Mouse (Mus musculus) limb, embryonic 13.5 days (tissue): Measurements from ENCODE around the gene Olfr1393. TPM values are rescaled to one million over a fixed set of nuclear protein-coding genes. Genes with fewer than 3 reads are reported as not detected.

Source experiments
- ATAC-seq: fragments of 200-750 bp; cut with Nextera tagmentation; 2 replicates; pipeline ENCODE4 v1.8.0; 2017; ENCODE audit warnings: low read depth, moderate number of reproducible peaks, moderate TSS enrichment; ENCODE audit not compliant: low FRiP score
- H3K27ac ChIP-seq: fragments of 300-500 bp; sonication (generic); 2 replicates; pipeline ENCODE4 v1.5.1; 2015; ENCODE audit warnings: inconsistent platforms, mild to moderate bottlenecking, moderate library complexity
- H3K27me3 ChIP-seq: fragments of 300-500 bp; sonication (generic); 2 replicates; pipeline ENCODE4 v1.6.1; 2015; ENCODE audit warnings: mild to moderate bottlenecking, inconsistent platforms
- H3K36me3 ChIP-seq: fragments of 300-500 bp; sonication (generic); 2 replicates; pipeline ENCODE4 v1.6.1; 2015; ENCODE audit warnings: inconsistent platforms, mild to moderate bottlenecking, moderate library complexity
- H3K4me1 ChIP-seq: fragments of 300-500 bp; sonication (generic); 2 replicates; pipeline ENCODE4 v1.6.1; 2015; ENCODE audit warnings: inconsistent platforms
- H3K4me2 ChIP-seq: fragments of 300-500 bp; sonication (generic); replicated peaks from 2 replicates; pipeline ENCODE4 v1.6.1; 2015; ENCODE audit warnings: inconsistent platforms, mild to moderate bottlenecking, moderate library complexity
- H3K4me3 ChIP-seq: fragments of 300-500 bp; sonication (generic); 2 replicates; pipeline ENCODE4 v1.5.1; 2015; ENCODE audit warnings: moderate library complexity, mild to moderate bottlenecking, inconsistent platforms
- H3K9ac ChIP-seq: fragments of 300-500 bp; sonication (generic); 2 replicates; pipeline ENCODE4 v1.6.1; 2015; ENCODE audit warnings: mild to moderate bottlenecking, inconsistent platforms
- H3K9me3 ChIP-seq: fragments of 300-500 bp; sonication (generic); 2 replicates; pipeline ENCODE4 v1.6.1; 2016; ENCODE audit warnings: inconsistent platforms
- WGBS: fragments of 180-500 bp; shearing (Covaris S2); methylation state at CpG from one replicate; pipeline ENCODE4 v1.1.7; 2015; 5-methylcytosine and 5-hydroxymethylcytosine counted together
- polyA plus RNA-seq: library from polyadenylated mRNA; unstranded; fragments of >200 nt; fragmentation: Nextera tagmentation; extraction: Ambion mirVana; gene quantifications from 2 replicates; pipeline ENCODE4 v1.2.1, GENCODE M21; 2015

Olfr1393 gene
- polyA plus RNA-seq, 1 experiment from 2014 or later: not detected

GRCm38 (mm10) chr11:49259296-49259695, 18.8 kb upstream of the Olfr1393 start:
- no peaks in the 10 kb centered on the region for H3K27me3 ChIP-seq
- no peak overlapping the region for H3K9ac ChIP-seq
- H3K4me1 ChIP-seq: no peaks in the 10 kb centered on the region
- H3K4me2 ChIP-seq: no peak overlapping the region
- H3K9me3 ChIP-seq: no peaks in the 10 kb centered on the region
- H3K4me3 ChIP-seq: no peak overlapping the region
- no peak for ATAC-seq
- H3K27ac ChIP-seq: no peak overlapping the region
- 81% methylated on average over 2 of the region's 2 CpGs for WGBS
- H3K36me3 ChIP-seq: peaks cover 75% of the 10 kb centered on the region

DNA sequence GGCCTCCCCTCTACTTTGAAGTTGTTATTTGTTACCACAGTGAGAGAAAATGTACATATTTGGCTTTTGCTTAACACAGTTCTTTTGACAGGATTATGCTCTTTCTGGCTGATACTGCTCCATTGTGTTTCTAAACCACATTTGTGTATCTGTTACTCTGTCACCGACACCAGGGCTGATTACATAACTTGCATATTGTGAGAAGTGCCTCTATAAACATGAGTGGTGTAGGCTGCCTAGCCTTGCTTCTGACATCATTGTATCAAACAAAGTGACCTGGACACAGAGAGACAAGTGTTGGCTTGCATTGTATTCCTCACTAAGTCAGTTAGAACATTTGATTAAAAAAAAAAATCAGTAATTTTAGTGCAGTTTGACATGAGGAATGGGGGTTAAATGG, 18.3 kb upstream of the Olfr1393 start:
- Histone ChIP-seq H3K9ac (no peak overlapping the region), H3K4me1 (no peaks in the 10 kb centered on the region), H3K4me2 (no peak overlapping the region), H3K27me3 (no peaks in the 10 kb centered on the region), H3K27ac (no peak overlapping the region), H3K36me3 (peaks cover 75% of the 10 kb centered on the region), H3K9me3 (no peaks in the 10 kb centered on the region), H3K4me3 (no peak overlapping the region)
- WGBS: 78% methylated on average over 1 of the region's 1 CpGs
- ATAC-seq: no peak

DNA sequence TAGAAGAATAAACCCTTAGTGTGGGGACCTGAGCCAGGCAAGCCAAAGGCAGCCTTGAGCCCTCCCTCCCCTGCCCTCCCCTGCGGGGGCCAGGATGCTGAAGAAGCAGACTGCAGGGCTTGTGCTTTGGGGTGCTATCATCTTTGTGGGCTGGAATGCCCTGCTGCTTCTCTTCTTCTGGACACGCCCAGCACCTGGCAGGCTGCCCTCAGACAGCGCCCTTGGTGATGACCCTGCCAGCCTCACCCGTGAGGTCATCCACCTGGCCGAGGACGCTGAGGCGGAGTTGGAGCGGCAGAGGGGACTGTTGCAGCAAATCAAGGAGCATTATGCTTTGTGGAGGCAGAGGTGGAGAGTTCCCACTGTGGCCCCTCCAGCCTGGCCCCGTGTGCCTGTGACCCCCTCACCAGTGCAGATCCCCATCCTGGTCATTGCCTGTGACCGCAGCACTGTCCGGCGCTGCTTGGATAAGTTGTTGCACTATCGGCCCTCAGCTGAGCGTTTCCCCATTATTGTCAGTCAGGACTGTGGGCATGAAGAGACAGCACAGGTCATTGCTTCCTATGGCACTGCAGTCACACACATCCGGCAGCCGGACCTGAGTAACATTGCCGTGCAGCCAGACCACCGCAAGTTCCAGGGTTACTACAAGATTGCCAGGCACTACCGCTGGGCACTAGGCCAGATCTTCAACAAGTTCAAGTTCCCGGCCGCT, 17.3 kb upstream of the Olfr1393 start:
- H3K4me2 ChIP-seq: no peak overlapping the region
- H3K36me3 ChIP-seq: peaks cover 75% of the 10 kb centered on the region
- H3K9ac ChIP-seq: no peak overlapping the region
- H3K4me3 ChIP-seq: no peak overlapping the region
- H3K27me3 ChIP-seq: no peaks in the 10 kb centered on the region
- H3K4me1 ChIP-seq: no peaks in the 10 kb centered on the region
- no peaks in the 10 kb centered on the region for H3K9me3 ChIP-seq
- WGBS: 96% methylated on average over 21 of the region's 21 CpGs
- ATAC-seq: no peak
- no peak overlapping the region for H3K27ac ChIP-seq

DNA sequence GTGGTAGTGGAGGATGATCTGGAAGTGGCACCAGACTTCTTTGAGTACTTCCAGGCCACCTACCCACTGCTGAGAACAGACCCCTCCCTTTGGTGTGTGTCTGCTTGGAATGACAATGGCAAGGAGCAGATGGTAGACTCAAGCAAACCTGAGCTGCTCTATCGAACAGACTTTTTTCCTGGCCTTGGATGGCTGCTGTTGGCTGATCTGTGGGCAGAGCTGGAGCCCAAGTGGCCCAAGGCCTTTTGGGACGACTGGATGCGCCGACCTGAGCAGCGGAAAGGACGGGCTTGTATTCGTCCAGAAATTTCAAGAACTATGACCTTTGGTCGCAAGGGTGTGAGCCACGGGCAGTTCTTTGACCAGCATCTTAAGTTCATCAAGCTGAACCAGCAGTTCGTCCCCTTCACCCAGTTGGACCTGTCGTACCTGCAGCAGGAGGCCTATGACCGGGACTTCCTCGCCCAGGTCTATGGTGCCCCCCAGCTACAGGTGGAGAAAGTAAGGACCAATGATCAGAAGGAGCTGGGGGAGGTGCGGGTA, 16.7 kb upstream of the Olfr1393 start:
- Histone ChIP-seq H3K4me3 (no peak overlapping the region), H3K27me3 (no peaks in the 10 kb centered on the region), H3K9ac (no peak overlapping the region), H3K36me3 (peaks cover 71% of the 10 kb centered on the region), H3K4me1 (no peaks in the 10 kb centered on the region), H3K4me2 (no peak overlapping the region), H3K27ac (no peak overlapping the region), H3K9me3 (no peaks in the 10 kb centered on the region)
- whole genome bisulfite sequencing: 94% methylated on average over 14 of the region's 14 CpGs
- no peak for ATAC-seq

- Histone ChIP-seq H3K27me3 (no peaks in the 10 kb centered on the region), H3K9me3 (no peaks in the 10 kb centered on the region), H3K4me1 (no peaks in the 10 kb centered on the region), H3K4me2 (no peak overlapping the region), H3K9ac (no peak overlapping the region; the same call in 1 of the 2 replicates), H3K27ac (no peak overlapping the region), H3K36me3 (peaks cover 63% of the 10 kb centered on the region), H3K4me3 (no peak overlapping the region)
- 99% methylated on average over 5 of the region's 5 CpGs for WGBS
- no peak for ATAC-seq
These were observed 15.8 kb upstream of the Olfr1393 start for GRCm38 (mm10) chr11:49262286-49262685.

GRCm38 (mm10) chr11:49263149-49263548, 15.0 kb upstream of the Olfr1393 start:
- Histone ChIP-seq H3K4me2 (no peak overlapping the region), H3K9me3 (no peaks in the 10 kb centered on the region), H3K27ac (no peak overlapping the region), H3K27me3 (no peaks in the 10 kb centered on the region), H3K4me1 (no peaks in the 10 kb centered on the region), H3K9ac (no peak overlapping the region), H3K36me3 (peaks cover 61% of the 10 kb centered on the region), H3K4me3 (no peak overlapping the region)
- no peak for ATAC-seq
- 89% methylated on average over 6 of the region's 6 CpGs for WGBS

- Histone ChIP-seq H3K4me3 (no peak overlapping the region), H3K4me2 (no peak overlapping the region), H3K27me3 (no peaks in the 10 kb centered on the region), H3K4me1 (no peaks in the 10 kb centered on the region), H3K9me3 (no peaks in the 10 kb centered on the region), H3K27ac (no peak overlapping the region; the same call in 1 of the 2 replicates), H3K36me3 (peaks cover 54% of the 10 kb centered on the region), H3K9ac (no peak overlapping the region)
- 92% methylated on average over 7 of the region's 7 CpGs for WGBS
- no peak for ATAC-seq
These were observed 14.0 kb upstream of the Olfr1393 start for GRCm38 (mm10) chr11:49264081-49264480.

DNA sequence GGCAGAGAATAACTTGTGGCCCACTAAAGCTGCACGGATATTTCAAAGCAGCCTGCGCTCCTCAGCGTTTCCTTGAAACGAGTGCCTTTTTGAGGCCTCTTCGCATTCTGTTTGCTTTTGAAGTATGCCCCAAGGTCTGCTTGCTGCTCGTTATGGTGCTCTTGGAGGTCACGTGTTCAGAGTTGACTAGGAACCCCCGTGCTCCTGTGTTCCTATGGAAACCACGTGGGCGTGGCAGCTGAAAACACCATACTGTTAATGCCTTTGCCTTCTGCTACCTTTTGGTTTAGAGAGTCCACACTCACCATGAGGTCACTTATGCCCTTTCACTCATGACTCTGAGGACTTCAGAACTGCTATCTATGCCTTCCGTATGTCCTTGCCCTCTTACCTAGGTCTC, 13.5 kb upstream of the Olfr1393 start:
- Histone ChIP-seq H3K27ac (no peak overlapping the region), H3K36me3 (peaks cover 52% of the 10 kb centered on the region), H3K4me1 (no peaks in the 10 kb centered on the region), H3K9ac (no peak overlapping the region), H3K9me3 (no peaks in the 10 kb centered on the region), H3K4me2 (no peak overlapping the region), H3K27me3 (no peaks in the 10 kb centered on the region), H3K4me3 (no peak overlapping the region)
- ATAC-seq: no peak
- WGBS: 72% methylated on average over 11 of the region's 11 CpGs

DNA sequence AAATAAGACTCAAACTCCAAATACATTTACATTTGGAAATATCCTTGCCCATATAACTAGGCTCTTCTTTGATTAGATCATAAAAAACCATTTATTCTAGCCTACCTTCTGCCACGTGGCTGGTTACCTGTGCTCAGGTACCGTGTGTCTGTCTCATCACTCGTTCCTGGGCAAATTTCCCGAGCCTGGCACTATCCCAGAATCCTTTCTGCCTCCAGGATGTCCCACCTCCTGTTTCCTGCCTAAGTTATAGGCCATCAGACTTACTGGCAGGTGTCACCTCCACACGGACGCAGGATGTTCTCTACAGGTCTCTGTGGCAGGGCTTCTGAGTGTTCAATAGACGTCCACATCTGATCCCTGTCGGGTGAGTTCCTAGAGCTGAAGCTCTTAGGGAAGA, 13.0 kb upstream of the Olfr1393 start:
- H3K9me3 ChIP-seq: no peaks in the 10 kb centered on the region
- no peak overlapping the region for H3K4me3 ChIP-seq
- 90% methylated on average over 8 of the region's 8 CpGs for WGBS
- H3K4me2 ChIP-seq: no peak overlapping the region
- ATAC-seq: no peak
- no peaks in the 10 kb centered on the region for H3K27me3 ChIP-seq
- no peak overlapping the region for H3K9ac ChIP-seq
- H3K27ac ChIP-seq: no peak overlapping the region
- H3K4me1 ChIP-seq: no peaks in the 10 kb centered on the region
- H3K36me3 ChIP-seq: peaks cover 48% of the 10 kb centered on the region

DNA sequence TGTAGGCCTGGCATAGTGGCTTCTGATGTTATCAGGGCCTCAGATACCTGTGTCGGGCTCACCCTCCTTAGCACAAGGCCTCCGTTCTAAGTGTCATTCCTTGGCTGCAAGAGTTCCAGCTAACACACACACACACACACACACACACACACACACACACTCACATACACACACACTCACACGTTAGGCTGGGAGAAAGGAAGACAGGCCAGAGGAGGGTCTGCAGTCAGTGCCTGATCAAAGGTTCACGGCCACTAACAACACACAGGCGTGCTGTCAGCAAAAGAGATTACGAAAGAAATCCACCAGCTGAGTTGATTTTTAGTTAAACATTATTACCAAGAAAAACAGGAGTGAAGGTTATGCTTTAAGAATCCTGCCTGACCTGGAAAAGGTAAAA, 11.4 kb upstream of the Olfr1393 start:
- no peak for ATAC-seq
- Histone ChIP-seq H3K27me3 (no peaks in the 10 kb centered on the region), H3K9me3 (no peaks in the 10 kb centered on the region), H3K4me1 (no peaks in the 10 kb centered on the region), H3K27ac (no peak overlapping the region), H3K4me3 (no peak overlapping the region), H3K9ac (no peak overlapping the region), H3K36me3 (peaks cover 32% of the 10 kb centered on the region), H3K4me2 (no peak overlapping the region)
- 85% methylated on average over 6 of the region's 6 CpGs for WGBS

- no peak overlapping the region for H3K9ac ChIP-seq
- H3K27me3 ChIP-seq: no peaks in the 10 kb centered on the region
- H3K4me2 ChIP-seq: no peak overlapping the region
- ATAC-seq: no peak
- no peaks in the 10 kb centered on the region for H3K9me3 ChIP-seq
- no peak overlapping the region for H3K4me3 ChIP-seq
- peaks cover 25% of the 10 kb centered on the region for H3K36me3 ChIP-seq
- 92% methylated on average over 10 of the region's 10 CpGs for WGBS
- no peak overlapping the region for H3K27ac ChIP-seq
- no peaks in the 10 kb centered on the region for H3K4me1 ChIP-seq
These were observed 10.8 kb upstream of the Olfr1393 start for GRCm38 (mm10) chr11:49267316-49267715.

- no peak overlapping the region for H3K4me3 ChIP-seq
- ATAC-seq: no peak
- no peaks in the 10 kb centered on the region for H3K4me1 ChIP-seq
- no peaks in the 10 kb centered on the region for H3K27me3 ChIP-seq
- no peak overlapping the region for H3K4me2 ChIP-seq
- H3K36me3 ChIP-seq: peaks cover 20% of the 10 kb centered on the region
- 86% methylated on average over 15 of the region's 15 CpGs for WGBS
- no peak overlapping the region for H3K9ac ChIP-seq
- no peak overlapping the region for H3K27ac ChIP-seq
- no peaks in the 10 kb centered on the region for H3K9me3 ChIP-seq
These were observed 10.0 kb upstream of the Olfr1393 start for GRCm38 (mm10) chr11:49267970-49268579.
